Mouse (Mus musculus) small intestine, adult 2 months (tissue): ENCODE measurements around the gene Usp7.

Experiments
- CTCF ChIP-seq: fragments of 200-500 bp; IDR thresholded peaks from 2 replicates; pipeline ENCODE4 v1.5.1; 2012; ENCODE audit warnings: low read depth, mild to moderate bottlenecking, control low read depth, inconsistent platforms, low read length, moderate library complexity, mixed read lengths; ENCODE audit not compliant: insufficient replicate concordance, insufficient read length; ENCODE audit errors: extremely low read depth
- POLR2A ChIP-seq: fragments of 200-500 bp; IDR thresholded peaks from 2 replicates; pipeline ENCODE4 v1.6.1; 2012; ENCODE audit warnings: low read depth, mild to moderate bottlenecking, control low read depth, inconsistent platforms, low read length, moderate library complexity

DNA sequence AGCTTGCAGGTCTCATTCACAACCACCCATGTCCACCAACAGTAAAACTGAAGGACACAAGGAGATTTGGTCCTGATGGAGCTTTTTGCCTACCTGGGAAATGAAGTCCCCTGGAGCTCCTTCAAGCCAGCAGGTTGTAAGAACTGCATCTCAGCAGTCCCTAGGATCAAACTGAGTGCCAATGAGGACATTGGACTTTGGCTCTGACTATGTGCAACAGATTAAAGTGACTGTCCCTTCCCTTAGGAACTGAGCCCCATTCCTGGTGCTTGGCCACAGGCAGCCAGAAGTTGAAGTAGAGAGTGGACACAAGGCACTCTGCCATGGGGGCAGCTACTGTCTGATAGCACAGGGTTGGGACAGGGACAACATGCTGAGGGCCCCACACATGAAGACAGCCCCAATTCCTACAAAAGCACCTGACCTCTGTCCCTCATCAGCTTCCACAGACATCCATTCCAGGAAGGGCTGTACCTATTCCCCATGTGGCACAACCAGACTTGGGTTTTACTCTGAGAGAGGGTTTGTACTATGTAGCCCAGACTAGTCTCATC lies 104.5 kb downstream of the Usp7 start:
- TF ChIP-seq POLR2A: no peak
- no peak for TF ChIP-seq CTCF
